Mouse (Mus musculus): ENCODE data around the gene Bcl3.

Gene Bcl3

GRCm38 (mm10) chr7:19831837-19832236 is 9.3 kb upstream of the Bcl3 start:
- peak; percentile 74 for DNase-seq (ENCODE audit: low read depth)

- DNase-seq (ENCODE audit: low read depth), result peak; percentile 96
Measured at GRCm38 (mm10) chr7:19830682-19831156, 8.1 kb upstream of the Bcl3 start.

- no peak for DNase-seq (ENCODE audit: low read depth)
Measured at GRCm38 (mm10) chr7:19829694-19830093, 7.1 kb upstream of the Bcl3 start.

- DNase-seq (ENCODE audit: low read depth), result no peak
Measured at GRCm38 (mm10) chr7:19826756-19827155, 4.2 kb upstream of the Bcl3 start.

- DNase-seq (ENCODE audit: low read depth), result peak; percentile 86
Measured at GRCm38 (mm10) chr7:19824182-19824973, 1.8 kb upstream of the Bcl3 start.

- DNase-seq (ENCODE audit: low read depth), result no peak
Measured at GRCm38 (mm10) chr7:19823256-19824181, 949 bp upstream of the Bcl3 start.

GRCm38 (mm10) chr7:19822193-19822592 is 377 bp downstream of the Bcl3 start:
- DNase-seq (ENCODE audit: low read depth), result no peak

GRCm38 (mm10) chr7:19821633-19822032 is 937 bp downstream of the Bcl3 start:
- no peak for DNase-seq (ENCODE audit: low read depth)

- DNase-seq (ENCODE audit: low read depth), result no peak
Measured at GRCm38 (mm10) chr7:19820347-19821048, 2.1 kb downstream of the Bcl3 start.

- DNase-seq (ENCODE audit: low read depth), result no peak
Measured at GRCm38 (mm10) chr7:19818875-19819274, 3.7 kb downstream of the Bcl3 start.

- peak; percentile 83 for DNase-seq (ENCODE audit: low read depth)
Measured at GRCm38 (mm10) chr7:19818440-19818839, 4.1 kb downstream of the Bcl3 start.

GRCm38 (mm10) chr7:19817382-19818105 is 5.0 kb downstream of the Bcl3 start:
- peak; percentile 89 for DNase-seq (ENCODE audit: low read depth)

- peak; percentile 87 for DNase-seq (ENCODE audit: low read depth)
Measured at GRCm38 (mm10) chr7:19816224-19816771, 6.3 kb downstream of the Bcl3 start.

GRCm38 (mm10) chr7:19815296-19816223 is 7.0 kb downstream of the Bcl3 start:
- DNase-seq (ENCODE audit: low read depth), result no peak

- no peak for DNase-seq (ENCODE audit: low read depth)
Measured at GRCm38 (mm10) chr7:19813579-19814122, 8.9 kb downstream of the Bcl3 start.

- no peak for DNase-seq (ENCODE audit: low read depth)
Measured at GRCm38 (mm10) chr7:19813161-19813560, 9.4 kb downstream of the Bcl3 start.

- no peak for DNase-seq (ENCODE audit: low read depth)
Measured at GRCm38 (mm10) chr7:19811114-19811513, 11.5 kb downstream of the Bcl3 start.

- no peak for DNase-seq (ENCODE audit: low read depth)
Measured at GRCm38 (mm10) chr7:19809369-19809768, 13.2 kb downstream of the Bcl3 start.

- DNase-seq (ENCODE audit: low read depth), result no peak
Measured at GRCm38 (mm10) chr7:19806356-19806969, 16.1 kb downstream of the Bcl3 start.
